In genomic region chr3:96246427-96246856, GRCm38 (mm10) we compare ENCODE assay signal across 9 mouse cellular contexts. TPM values are rescaled to one million over a fixed set of nuclear protein-coding genes. Genes with fewer than 3 reads are reported as not detected.
A peak's percentile ranks its signal among the peaks of the same experiment; 100 is the strongest.
DNase-seq lines count a peak whose midpoint lies in the region; ATAC-seq and TF ChIP-seq lines count a peak whose summit lies in the region.
"Not testable (repeated sequence)": the region's sequence is repeated elsewhere in the genome, so short reads cannot be mapped to it uniquely, and the experiment has no call there.
"Had no signal": no experiment of that assay in that cellular context is flagged by ENCODE, and none has a peak within 500 bp of the region (broad histone marks: within the 10 kb centered on the region; RNA-seq: fewer than 3 reads in every experiment).

Gene Hist2h3c1, plus strand, starts transcription at chr3:96246685.

- not testable (repeated sequence) for DNase-seq in ES-E14 (ENCODE audit: low read depth, low spot score); gastrocnemius, adult 2 months; liver, postnatal 0 days
- DNase-seq in kidney, postnatal 14 days = peak; percentile 23

- H3K4me1 ChIP-seq in ES-E14 (ENCODE audit: control insufficient read depth in 2 of 2, insufficient read depth in 2 of 2, low read length in 2 of 2, poor library complexity in 1 of 2) = peaks cover 3 to 12% of the 10 kb centered on the region in 2 experiments; a peak in 3 of 4 replicates
- peaks cover 44% of the 10 kb centered on the region for H3K4me1 ChIP-seq in embryonic facial prominence, embryonic 13.5 days
- H3K4me1 ChIP-seq in hindbrain, embryonic 12.5 days = peaks cover 18% of the 10 kb centered on the region
- H3K4me1 ChIP-seq in liver, postnatal 0 days (ENCODE audit: insufficient read depth) = peaks cover 38% of the 10 kb centered on the region
- peaks cover 15% of the 10 kb centered on the region for H3K4me1 ChIP-seq in midbrain, embryonic 15.5 days
- H3K4me1 ChIP-seq in stomach, embryonic 16.5 days (ENCODE audit: control insufficient read depth, insufficient read depth, low read length) = peaks cover 21% of the 10 kb centered on the region

- not testable (repeated sequence) for TF ChIP-seq CTCF in gastrocnemius, adult 2 months (IDR thresholded peaks at IDR 0.05); liver, postnatal 0 days (IDR thresholded peaks at IDR 0.05; ENCODE audit: low read depth)

- intact Hi-C loops in gastrocnemius, adult 2 months (cut with DNase I) = not testable (repeated sequence)

- H3K27me3 ChIP-seq in embryonic facial prominence, embryonic 13.5 days; hindbrain, embryonic 12.5 days; liver, postnatal 0 days (ENCODE audit: insufficient read depth, low read length); midbrain, embryonic 15.5 days (replicated peaks); stomach, embryonic 16.5 days (ENCODE audit: control insufficient read depth, insufficient read depth, low read length): not testable (repeated sequence)

- TF ChIP-seq EP300 in liver, postnatal 0 days (IDR thresholded peaks at IDR 0.05; ENCODE audit: low read depth) = not testable (repeated sequence)

- peak within 1 kb of the TSS; percentile 57 to 64 for H3K4me3 ChIP-seq in ES-E14 (ENCODE audit: insufficient read depth in 1 of 2, low read depth in 1 of 2, low read length in 2 of 2, poor library complexity in 1 of 2, severe bottlenecking in 1 of 2)
- peak within 1 kb of the TSS; percentile 43 for H3K4me3 ChIP-seq in embryonic facial prominence, embryonic 13.5 days
- H3K4me3 ChIP-seq in gastrocnemius, adult 2 months = peak within 1 kb of the TSS; percentile 68
- H3K4me3 ChIP-seq in hindbrain, embryonic 12.5 days = peak within 1 kb of the TSS; percentile 35
- H3K4me3 ChIP-seq in liver, postnatal 0 days (ENCODE audit: low read depth, low read length) = peak within 1 kb of the TSS; percentile 56
- peak within 1 kb of the TSS; percentile 36 for H3K4me3 ChIP-seq in midbrain, embryonic 15.5 days
- peak within 1 kb of the TSS; percentile 49 for H3K4me3 ChIP-seq in stomach, embryonic 16.5 days (replicated peaks; ENCODE audit: low read length)

- not testable (repeated sequence) for H3K36me3 ChIP-seq in ES-E14 (ENCODE audit: control insufficient read depth, insufficient read depth, low read length, poor library complexity, severe bottlenecking); embryonic facial prominence, embryonic 13.5 days; hindbrain, embryonic 12.5 days; liver, postnatal 0 days (replicated peaks; ENCODE audit: insufficient read depth, low read length); midbrain, embryonic 15.5 days (replicated peaks); stomach, embryonic 16.5 days (ENCODE audit: control insufficient read depth, insufficient read depth, low read length)

- H3K27ac ChIP-seq in ES-E14 (ENCODE audit: insufficient read depth, low read depth, low read length, poor library complexity, severe bottlenecking) = peak within 1 kb of the TSS; percentile 86
- peak within 1 kb of the TSS; percentile 81 for H3K27ac ChIP-seq in embryonic facial prominence, embryonic 13.5 days
- peak within 1 kb of the TSS; percentile 81 for H3K27ac ChIP-seq in gastrocnemius, adult 2 months
- peak within 1 kb of the TSS; percentile 77 for H3K27ac ChIP-seq in hindbrain, embryonic 12.5 days
- peak within 1 kb of the TSS; percentile 88 for H3K27ac ChIP-seq in liver, postnatal 0 days (ENCODE audit: low read depth)
- peak within 1 kb of the TSS; percentile 76; the same call in 1 of the 2 replicates for H3K27ac ChIP-seq in midbrain, embryonic 15.5 days
- H3K27ac ChIP-seq in stomach, embryonic 16.5 days (ENCODE audit: low read length) = peak within 1 kb of the TSS; percentile 66

- peak; percentile 94 for ATAC-seq in embryonic facial prominence, embryonic 13.5 days (ENCODE audit: insufficient number of reproducible peaks, insufficient read depth, low FRiP score, low TSS enrichment, low read depth)
- peak; percentile 93 for ATAC-seq in hindbrain, embryonic 12.5 days (ENCODE audit: low FRiP score)
- ATAC-seq in liver, postnatal 0 days = peak; percentile 85
- ATAC-seq in midbrain, embryonic 15.5 days (replicated peaks) = peak; percentile 90
- ATAC-seq in stomach, embryonic 16.5 days (ENCODE audit: insufficient read depth, low FRiP score) = peak; percentile 94

- H3K9me3 ChIP-seq in ES-E14 (ENCODE audit: control insufficient read depth, insufficient read depth, low read depth, low read length); embryonic facial prominence, embryonic 13.5 days; hindbrain, embryonic 12.5 days (replicated peaks); liver, postnatal 0 days (ENCODE audit: low read length); midbrain, embryonic 15.5 days; stomach, embryonic 16.5 days (replicated peaks; ENCODE audit: control insufficient read depth, low read length): not testable (repeated sequence)

- peak within 1 kb of the TSS; percentile 72 for H3K9ac ChIP-seq in ES-E14 (ENCODE audit: insufficient read depth, low read depth, low read length, poor library complexity, severe bottlenecking)
- H3K9ac ChIP-seq in embryonic facial prominence, embryonic 13.5 days = peak within 1 kb of the TSS; percentile 69
- H3K9ac ChIP-seq in hindbrain, embryonic 12.5 days = peak within 1 kb of the TSS; percentile 59
- H3K9ac ChIP-seq in liver, postnatal 0 days (replicated peaks) = peak within 1 kb of the TSS; percentile 80
- not testable (repeated sequence) for H3K9ac ChIP-seq in midbrain, embryonic 15.5 days
- peak within 1 kb of the TSS; percentile 72 for H3K9ac ChIP-seq in stomach, embryonic 16.5 days (ENCODE audit: low read length)

- in situ Hi-C loops in ES-E14 (cut with MboI; ENCODE audit: low sequenced_read_pairs in 2 of 2, unreplicated experiment in 2 of 2) = not testable (repeated sequence)

- H3K4me2 ChIP-seq in embryonic facial prominence, embryonic 13.5 days = peak within 1 kb of the TSS; percentile 60
- peak within 1 kb of the TSS; percentile 52 for H3K4me2 ChIP-seq in hindbrain, embryonic 12.5 days (replicated peaks)
- peak within 1 kb of the TSS; percentile 71 for H3K4me2 ChIP-seq in liver, postnatal 0 days (ENCODE audit: low read depth, low read length)
- H3K4me2 ChIP-seq in midbrain, embryonic 15.5 days = peak within 1 kb of the TSS; percentile 42
- H3K4me2 ChIP-seq in stomach, embryonic 16.5 days (ENCODE audit: low read depth, low read length) = peak within 1 kb of the TSS; percentile 57

- 0% methylated on average over 13 of the region's 47 CpGs for WGBS in embryonic facial prominence, embryonic 13.5 days
- 3% methylated on average over 5 of the region's 47 CpGs for WGBS in hindbrain, embryonic 12.5 days
- 7% methylated on average over 3 of the region's 47 CpGs for WGBS in liver, postnatal 0 days (ENCODE audit: insufficient replicate concordance)
- 0% methylated on average over 14 of the region's 47 CpGs for WGBS in midbrain, embryonic 15.5 days
- WGBS in stomach, embryonic 16.5 days = 0% methylated on average over 5 of the region's 47 CpGs

RNA-seq across cellular contexts. Expression of gene Hist2h3c1, which starts in this region (rescaled TPM):
- not detected in 2 replicates for total RNA-seq in ES-E14 (2012; rRNA removed)
- polyA plus RNA-seq in embryonic facial prominence, embryonic 13.5 days (2015; fragmentation: Nextera tagmentation; extraction: Ambion mirVana) = 1.5 TPM in 1 of 2 replicates, not detected in the other
- not detected for total RNA-seq in gastrocnemius, adult 2 months (2021)
- 0.71 and 0.91 TPM in 2 replicates for polyA plus RNA-seq in hindbrain, embryonic 12.5 days (2016; fragmentation: Nextera tagmentation; extraction: Ambion mirVana)
- 0.78 and 1.5 TPM in 2 replicates for polyA plus RNA-seq in liver, postnatal 0 days (2015; fragmentation: Nextera tagmentation; extraction: Ambion mirVana)
- polyA plus RNA-seq in midbrain, embryonic 15.5 days (2015; fragmentation: Nextera tagmentation; extraction: Ambion mirVana) = 0.11 TPM in 1 of 2 replicates, not detected in the other
- 1.3 and 2.1 TPM in 2 replicates for polyA plus RNA-seq in stomach, embryonic 16.5 days (2015; fragmentation: Nextera tagmentation; extraction: Ambion mirVana)
- polyA plus RNA-seq: gonadal fat pad, adult 2 months had no signal

Comparison
In these comparisons a context has a peak if more than half of its experiments do, and no peak if none do; other contexts are left out.
1. Peak in ATAC-seq, H3K4me3 ChIP-seq, H3K27ac ChIP-seq, H3K9ac ChIP-seq and H3K4me2 ChIP-seq in hindbrain, embryonic 12.5 days; RNA of the gene not detected or under 1 TPM.
2. Peak in ATAC-seq, H3K4me3 ChIP-seq, H3K27ac ChIP-seq and H3K4me2 ChIP-seq in midbrain, embryonic 15.5 days; RNA of the gene not detected or under 1 TPM.